Mouse (Mus musculus): Measurements from ENCODE around the gene Coq10b.

Coq10b gene

DNA sequence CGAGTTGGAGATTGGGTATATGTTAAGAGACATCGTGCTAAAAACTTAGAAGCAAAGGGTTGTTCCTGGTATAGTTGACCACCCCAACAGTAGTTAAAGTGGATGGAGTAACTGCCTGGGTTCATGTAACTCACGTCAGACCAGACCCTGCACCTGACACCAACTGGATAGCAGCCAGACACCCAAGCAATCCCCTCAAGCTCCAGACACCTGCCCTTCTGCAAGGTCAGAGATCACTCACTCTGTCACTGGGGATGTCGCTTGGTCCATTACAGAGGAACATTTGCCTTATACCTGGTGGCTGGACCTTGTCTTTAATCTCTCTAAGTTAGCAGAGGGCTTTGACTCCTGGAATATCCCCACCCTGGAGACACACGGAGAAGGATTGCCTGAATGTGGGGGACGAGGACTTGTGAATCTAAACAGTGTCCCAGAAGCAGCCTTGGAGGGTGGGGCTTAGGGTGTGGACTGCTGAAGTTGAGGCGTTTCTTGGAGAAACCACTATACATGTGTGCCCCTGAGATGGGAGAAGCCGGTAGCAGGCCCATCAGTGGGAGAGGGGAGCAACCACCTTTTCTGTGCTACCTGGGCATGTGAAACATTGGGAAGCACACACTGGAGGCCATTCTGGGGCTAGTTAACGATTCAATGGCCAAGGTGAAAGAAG lies 54.5 kb downstream of the Coq10b start:
- in situ Hi-C loops (cut with MboI, MseI): no loop called here

DNA sequence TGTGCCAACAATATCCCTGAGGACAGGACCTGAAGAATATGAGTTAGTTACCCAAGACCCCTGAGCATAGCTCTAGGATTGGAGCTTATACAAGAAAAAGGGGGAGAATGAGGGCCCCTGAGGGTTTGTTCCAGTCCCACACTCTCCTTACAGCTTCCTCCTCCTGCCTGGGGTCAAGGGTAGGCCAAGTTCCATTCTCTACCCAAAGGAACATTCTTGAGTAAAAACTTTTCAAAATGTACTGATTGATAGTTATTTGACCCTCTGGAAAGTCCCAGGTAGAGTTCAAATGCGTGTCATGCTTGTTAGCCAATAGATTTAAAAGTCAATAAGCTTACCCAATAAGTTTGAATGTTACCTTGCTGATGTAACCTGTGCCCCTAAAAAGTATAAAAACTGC lies 55.1 kb downstream of the Coq10b start:
- in situ Hi-C loops (cut with MboI, MseI): no loop called here

DNA sequence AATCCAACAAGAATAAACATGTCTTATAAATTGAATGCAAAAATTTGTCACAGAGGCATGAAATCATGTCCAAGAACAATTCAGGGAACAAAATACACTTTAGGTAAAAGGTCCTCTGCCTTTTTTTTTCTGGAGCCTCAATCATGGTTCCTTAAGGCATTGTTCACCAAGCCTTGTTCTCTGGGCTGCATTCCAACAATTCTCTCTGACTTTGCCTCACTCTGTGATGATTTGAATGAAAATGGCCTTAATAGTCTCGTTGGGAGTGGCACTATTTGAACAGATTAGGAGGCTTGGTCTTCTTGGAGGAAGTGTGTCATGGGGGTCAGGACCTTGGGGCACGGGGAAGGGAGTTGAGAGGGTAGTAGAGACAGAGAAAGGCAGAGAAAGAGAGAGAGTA lies 55.9 kb downstream of the Coq10b start:
- in situ Hi-C loops (cut with MboI, MseI): no loop called here

GRCm38 (mm10) chr1:55109066-55109766 lies 56.6 kb downstream of the Coq10b start:
- in situ Hi-C loops (cut with MboI, MseI): no loop called here
